Mouse (Mus musculus): ENCODE data around the gene Pank2.
"Not testable (repeated sequence)": the region's sequence is repeated elsewhere in the genome, so short reads cannot be mapped to it uniquely, and the experiment has no call there.

The Pank2 gene

GRCm38 (mm10) chr2:131262213-131262672, at the start of gene Pank2:
Gene Pank2, plus strand, starts transcription at chr2:131262495.
- DNase-seq: peak; percentile 98

GRCm38 (mm10) chr2:131213773-131214172, 48.5 kb upstream of the Pank2 start:
- DNase-seq: no peak

- DNase-seq: no peak
Observed at GRCm38 (mm10) chr2:131215941-131216858, 46.1 kb upstream of the Pank2 start.

- no peak for DNase-seq
Observed at GRCm38 (mm10) chr2:131220030-131220429, 42.3 kb upstream of the Pank2 start.

GRCm38 (mm10) chr2:131221853-131222515, 40.3 kb upstream of the Pank2 start:
- no peak for DNase-seq

- DNase-seq: no peak
Observed at GRCm38 (mm10) chr2:131222562-131222961, 39.7 kb upstream of the Pank2 start.

- DNase-seq: no peak
Observed at GRCm38 (mm10) chr2:131223569-131223968, 38.7 kb upstream of the Pank2 start.

- DNase-seq: no peak
Observed at GRCm38 (mm10) chr2:131225178-131225577, 37.1 kb upstream of the Pank2 start.

- DNase-seq: not testable (repeated sequence)
Observed at GRCm38 (mm10) chr2:131226669-131227068, 35.6 kb upstream of the Pank2 start.

GRCm38 (mm10) chr2:131227243-131227642, 35.1 kb upstream of the Pank2 start:
- DNase-seq: no peak

- no peak for DNase-seq
Observed at GRCm38 (mm10) chr2:131232558-131232957, 29.7 kb upstream of the Pank2 start.

- DNase-seq: peak; percentile 93
Observed at GRCm38 (mm10) chr2:131233307-131234126, 28.8 kb upstream of the Pank2 start, which contains the start of gene Mavs. Gene Mavs, plus strand, starts transcription at chr2:131234063.

- DNase-seq: no peak
Observed at GRCm38 (mm10) chr2:131234127-131234650, 28.1 kb upstream of the Pank2 start.

GRCm38 (mm10) chr2:131234970-131235635, 27.2 kb upstream of the Pank2 start:
- no peak for DNase-seq

- no peak for DNase-seq
Observed at GRCm38 (mm10) chr2:131242180-131242579, 20.1 kb upstream of the Pank2 start.

- no peak for DNase-seq
Observed at GRCm38 (mm10) chr2:131242929-131243328, 19.4 kb upstream of the Pank2 start.

GRCm38 (mm10) chr2:131253681-131254328, 8.5 kb upstream of the Pank2 start:
- DNase-seq: peak; percentile 14

GRCm38 (mm10) chr2:131254329-131254713, 8.0 kb upstream of the Pank2 start:
- DNase-seq: no peak

GRCm38 (mm10) chr2:131255738-131256137, 6.6 kb upstream of the Pank2 start:
- DNase-seq: no peak

GRCm38 (mm10) chr2:131258693-131259092, 3.6 kb upstream of the Pank2 start:
- DNase-seq: no peak

- peak; percentile 10 for DNase-seq
Observed at GRCm38 (mm10) chr2:131260544-131261307, 1.6 kb upstream of the Pank2 start.

Measured in cerebellum, adult 11-12 months (tissue).